Mouse (Mus musculus) limb, embryonic 10.5 days (tissue): ENCODE data around the gene Zbtb37. TPM values are rescaled to one million over a fixed set of nuclear protein-coding genes. Genes with fewer than 3 reads are reported as not detected.
"Not testable (repeated sequence)": the region's sequence is repeated elsewhere in the genome, so short reads cannot be mapped to it uniquely, and the experiment has no call there.

Experiments used
- DNase-seq: peaks from one replicate; pipeline ENCODE4 v3.0.0-alpha.2; 2017; ENCODE audit warnings: low spot score
- H3K27ac ChIP-seq: fragments of 300-500 bp; sonication (generic); 2 replicates; pipeline ENCODE4 v1.5.1; 2016; ENCODE audit warnings: mild to moderate bottlenecking
- H3K27me3 ChIP-seq: fragments of 300-500 bp; sonication (generic); 2 replicates; pipeline ENCODE4 v1.6.1; 2016; ENCODE audit warnings: low read depth, mild to moderate bottlenecking; ENCODE audit not compliant: poor library complexity, severe bottlenecking
- H3K36me3 ChIP-seq: fragments of 300-500 bp; sonication (generic); 2 replicates; pipeline ENCODE4 v1.6.1; 2016; ENCODE audit warnings: mild to moderate bottlenecking, moderate library complexity
- H3K4me1 ChIP-seq: fragments of 300-500 bp; sonication (generic); 2 replicates; pipeline ENCODE4 v1.6.1; 2016
- H3K4me3 ChIP-seq: fragments of 300-500 bp; sonication (generic); 2 replicates; pipeline ENCODE4 v1.5.1; 2016; ENCODE audit warnings: mild to moderate bottlenecking, moderate library complexity
- H3K9me3 ChIP-seq: fragments of 300-500 bp; sonication (generic); replicated peaks from 2 replicates; pipeline ENCODE4 v1.6.1; 2016; ENCODE audit warnings: mild to moderate bottlenecking
- whole genome bisulfite sequencing: fragments of 180-500 bp; shearing (Covaris S2); methylation state at CpG from one replicate; pipeline ENCODE4 v1.1.7; 2016; 5-methylcytosine and 5-hydroxymethylcytosine counted together
- polyA plus RNA-seq: library from polyadenylated mRNA; unstranded; fragments of >200 nt; fragmentation: Nextera tagmentation; extraction: Ambion mirVana; gene quantifications from 2 replicates; pipeline ENCODE4 v1.2.1, GENCODE M21; 2016

Zbtb37 gene
- polyA plus RNA-seq, 1 experiment from 2014 or later = 6.2 TPM

- Histone ChIP-seq H3K4me1 (no peaks in the 10 kb centered on the region), H3K4me3 (no peak overlapping the region), H3K36me3 (peaks cover 47% of the 10 kb centered on the region), H3K9me3 (no peaks in the 10 kb centered on the region), H3K27ac (no peak overlapping the region), H3K27me3 (no peaks in the 10 kb centered on the region)
- no peak for DNase-seq
- WGBS = 92% methylated on average over 5 of the region's 5 CpGs
Observed at GRCm38 (mm10) chr1:161025410-161026210, 9.0 kb downstream of the Zbtb37 start.

- H3K36me3 ChIP-seq = peaks cover 55% of the 10 kb centered on the region
- 95% methylated on average over 14 of the region's 14 CpGs for WGBS
Observed at GRCm38 (mm10) chr1:161020051-161020450, 14.6 kb downstream of the Zbtb37 start.

GRCm38 (mm10) chr1:161016378-161016777 is 18.3 kb downstream of the Zbtb37 start:
- Histone ChIP-seq H3K27me3 (no peaks in the 10 kb centered on the region), H3K4me3 (no peak overlapping the region), H3K36me3 (peaks cover 72% of the 10 kb centered on the region), H3K4me1 (no peaks in the 10 kb centered on the region), H3K9me3 (no peaks in the 10 kb centered on the region), H3K27ac (no peak overlapping the region)
- WGBS = 94% methylated on average over 2 of the region's 2 CpGs
- DNase-seq = no peak

More at GRCm38 (mm10) chr1:161020051-161020450, 14.6 kb downstream of the Zbtb37 start:
- DNase-seq = no peak
- Histone ChIP-seq H3K4me3 (no peak overlapping the region), H3K27ac (no peak overlapping the region), H3K27me3 (no peaks in the 10 kb centered on the region), H3K4me1 (no peaks in the 10 kb centered on the region), H3K9me3 (no peaks in the 10 kb centered on the region)

DNA sequence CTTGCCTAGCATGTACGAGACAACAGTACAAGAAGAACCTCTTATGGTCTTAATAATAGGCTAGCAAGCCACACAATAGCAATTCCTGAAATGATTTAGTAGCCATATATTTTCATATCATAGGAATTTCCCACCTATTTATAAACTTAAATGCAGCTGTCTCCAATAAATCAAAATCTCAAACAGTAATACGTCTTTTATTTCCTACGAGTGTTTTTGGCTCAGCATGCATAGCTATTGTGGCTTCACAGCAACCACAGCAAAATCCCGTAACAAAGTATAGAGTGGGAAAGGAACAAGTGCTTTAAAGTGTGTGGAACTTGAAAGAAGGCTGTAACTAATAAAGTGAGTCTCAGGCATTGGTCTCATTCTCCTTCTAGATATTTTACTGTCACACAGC is 24.2 kb downstream of the Zbtb37 start:
- Histone ChIP-seq H3K27me3 (no peaks in the 10 kb centered on the region), H3K4me1 (peaks cover 7% of the 10 kb centered on the region; the same call in 1 of the 2 replicates), H3K9me3 (no peaks in the 10 kb centered on the region), H3K4me3 (no peak overlapping the region), H3K36me3 (peaks cover 47% of the 10 kb centered on the region), H3K27ac (no peak overlapping the region)
- no peak for DNase-seq
- WGBS = 89% methylated on average over 4 of the region's 4 CpGs

DNA sequence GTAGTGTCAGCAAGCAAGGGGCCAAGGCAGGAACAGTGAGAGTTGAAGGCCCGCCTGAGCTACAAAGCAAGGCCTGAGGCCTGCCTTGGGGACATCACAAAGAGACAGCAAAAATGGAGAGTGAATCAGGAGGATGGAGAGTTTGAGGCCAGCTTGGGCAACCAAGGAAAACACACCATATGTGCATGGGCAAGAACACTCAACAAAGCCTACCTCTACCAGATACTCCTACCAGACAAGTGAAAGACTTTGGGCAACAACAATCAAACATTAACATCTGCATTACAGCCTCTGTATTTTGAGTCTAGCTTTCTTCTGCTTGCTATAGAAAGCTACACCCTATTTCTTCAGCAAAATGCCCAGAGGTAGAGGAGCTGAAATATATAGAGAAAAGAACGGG is 26.6 kb downstream of the Zbtb37 start:
- Histone ChIP-seq H3K27ac (no peak overlapping the region), H3K9me3 (no peaks in the 10 kb centered on the region), H3K36me3 (peaks cover 38% of the 10 kb centered on the region), H3K4me1 (peaks cover 14% of the 10 kb centered on the region), H3K27me3 (no peaks in the 10 kb centered on the region), H3K4me3 (no peak overlapping the region)
- no peak for DNase-seq
- WGBS = 93% methylated on average over 2 of the region's 2 CpGs

DNA sequence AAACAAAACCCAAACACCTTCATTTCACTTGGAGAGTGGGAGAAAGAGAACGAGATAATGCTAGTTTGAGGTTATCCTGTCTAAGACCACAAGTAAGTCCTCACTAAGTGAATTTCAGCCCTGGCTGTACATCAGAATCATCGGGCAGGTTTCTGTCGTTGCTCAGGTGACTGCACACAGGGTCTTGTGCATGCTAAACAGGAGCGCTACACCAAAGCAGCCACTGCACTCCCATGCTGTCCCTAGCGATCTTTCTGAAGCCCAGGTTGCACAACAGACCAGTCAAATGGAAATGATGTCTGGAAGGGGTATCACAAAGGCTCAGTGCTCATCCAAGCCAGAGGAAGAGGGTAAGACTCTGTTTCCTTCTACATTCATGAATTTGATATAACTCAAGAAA is 28.2 kb downstream of the Zbtb37 start:
- no peaks in the 10 kb centered on the region for H3K9me3 ChIP-seq
- peaks cover 28% of the 10 kb centered on the region for H3K36me3 ChIP-seq
- H3K4me1 ChIP-seq = peaks cover 14% of the 10 kb centered on the region
- no peak overlapping the region for H3K4me3 ChIP-seq
- whole genome bisulfite sequencing = 90% methylated on average over 5 of the region's 5 CpGs
- H3K27me3 ChIP-seq = no peaks in the 10 kb centered on the region
- H3K27ac ChIP-seq = no peak overlapping the region
- DNase-seq = no peak

DNA sequence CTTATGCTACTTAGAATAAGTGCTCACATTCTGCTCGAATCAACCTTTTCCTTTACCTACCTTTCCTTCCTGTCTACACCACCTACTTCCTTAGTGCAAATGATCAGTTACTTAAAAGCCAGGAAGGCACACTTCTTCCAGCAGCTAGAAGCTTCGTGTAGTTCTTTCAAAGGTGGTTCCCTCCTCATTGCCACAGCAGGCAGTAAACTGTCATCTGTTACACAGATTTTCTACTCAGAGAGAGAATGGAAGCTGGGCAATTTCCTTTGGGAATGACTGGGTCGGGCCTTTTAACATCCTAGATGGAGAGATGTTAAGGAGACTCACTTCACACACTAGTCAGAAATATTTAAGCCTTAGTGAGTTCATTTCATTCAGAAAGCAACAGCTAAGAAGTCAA is 29.1 kb downstream of the Zbtb37 start:
- Histone ChIP-seq H3K4me1 (peaks cover 14% of the 10 kb centered on the region), H3K4me3 (no peak overlapping the region), H3K27ac (no peak overlapping the region), H3K27me3 (no peaks in the 10 kb centered on the region), H3K36me3 (peaks cover 26% of the 10 kb centered on the region), H3K9me3 (no peaks in the 10 kb centered on the region)
- no peak for DNase-seq
- WGBS = 71% methylated on average over 3 of the region's 3 CpGs

GRCm38 (mm10) chr1:161004942-161005341 is 29.7 kb downstream of the Zbtb37 start:
- WGBS = 75% methylated on average over 4 of the region's 4 CpGs
- no peak for DNase-seq

DNA sequence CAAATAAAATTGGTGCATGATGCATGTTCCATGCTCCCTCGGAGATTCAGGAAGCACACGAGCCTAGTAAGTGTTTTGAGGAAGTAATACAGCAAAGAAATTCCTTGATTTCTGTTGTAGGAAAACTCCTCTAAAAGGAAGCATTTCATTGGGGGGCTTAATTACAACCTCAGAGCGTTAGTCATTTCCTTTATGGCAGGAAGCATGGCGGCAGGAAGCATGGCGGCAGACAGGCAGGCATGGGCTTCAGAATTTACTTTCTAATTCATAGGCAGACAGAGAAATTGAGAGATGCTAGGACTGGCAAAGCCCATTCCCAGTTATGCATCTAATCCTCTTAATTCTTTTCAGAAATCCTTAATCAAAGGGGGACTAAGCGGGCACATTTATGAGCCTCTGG is 40.8 kb downstream of the Zbtb37 start:
- no peaks in the 10 kb centered on the region for H3K36me3 ChIP-seq
- H3K27me3 ChIP-seq = no peaks in the 10 kb centered on the region
- WGBS = 86% methylated on average over 6 of the region's 6 CpGs
- H3K27ac ChIP-seq = no peak overlapping the region
- H3K4me1 ChIP-seq = no peaks in the 10 kb centered on the region
- DNase-seq = no peak
- no peaks in the 10 kb centered on the region for H3K9me3 ChIP-seq
- no peak overlapping the region for H3K4me3 ChIP-seq

More at GRCm38 (mm10) chr1:161004942-161005341, 29.7 kb downstream of the Zbtb37 start:
- Histone ChIP-seq H3K36me3 (peaks cover 26% of the 10 kb centered on the region), H3K4me1 (peaks cover 14% of the 10 kb centered on the region), H3K27me3 (no peaks in the 10 kb centered on the region), H3K4me3 (no peak overlapping the region), H3K27ac (no peak overlapping the region), H3K9me3 (no peaks in the 10 kb centered on the region)

GRCm38 (mm10) chr1:160989395-160989794 is 45.3 kb downstream of the Zbtb37 start:
- Histone ChIP-seq H3K27ac (no peak overlapping the region), H3K36me3 (no peaks in the 10 kb centered on the region), H3K9me3 (no peaks in the 10 kb centered on the region), H3K4me1 (peaks cover 5% of the 10 kb centered on the region), H3K27me3 (no peaks in the 10 kb centered on the region), H3K4me3 (no peak overlapping the region)
- WGBS = 86% methylated on average over 15 of the region's 15 CpGs
- DNase-seq = no peak

GRCm38 (mm10) chr1:160986881-160987635 is 47.6 kb downstream of the Zbtb37 start:
- Histone ChIP-seq H3K4me1 (peaks cover 5% of the 10 kb centered on the region), H3K36me3 (no peaks in the 10 kb centered on the region), H3K27me3 (no peaks in the 10 kb centered on the region), H3K27ac (no peak overlapping the region), H3K4me3 (no peak overlapping the region), H3K9me3 (no peaks in the 10 kb centered on the region)
- WGBS = 87% methylated on average over 17 of the region's 17 CpGs
- DNase-seq = no peak

DNA sequence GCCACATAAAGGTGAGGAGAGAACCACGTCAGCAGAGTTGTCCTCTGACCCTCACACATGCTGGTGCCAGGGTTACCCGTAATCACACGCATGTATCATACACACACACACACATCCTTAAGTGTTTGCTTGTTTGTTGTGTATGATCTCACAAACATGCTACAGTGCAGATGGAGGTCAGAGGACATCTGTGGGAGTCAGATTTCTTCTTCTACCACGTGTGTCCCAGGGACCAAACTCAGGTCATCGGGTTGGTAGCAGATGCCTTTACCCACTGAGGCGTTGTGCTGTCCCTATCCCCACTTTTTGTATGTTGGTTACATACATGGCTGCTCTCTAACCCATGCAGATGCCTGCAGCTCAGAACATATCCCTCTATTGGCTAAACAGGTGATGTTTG is 49.2 kb downstream of the Zbtb37 start:
- no peak overlapping the region for H3K4me3 ChIP-seq
- peaks cover 11% of the 10 kb centered on the region for H3K4me1 ChIP-seq
- DNase-seq = no peak
- H3K9me3 ChIP-seq = no peaks in the 10 kb centered on the region
- WGBS = 85% methylated on average over 6 of the region's 6 CpGs
- H3K27me3 ChIP-seq = no peaks in the 10 kb centered on the region
- H3K36me3 ChIP-seq = no peaks in the 10 kb centered on the region
- no peak overlapping the region for H3K27ac ChIP-seq

- not testable (repeated sequence) for H3K4me3 ChIP-seq, H3K9me3 ChIP-seq, H3K27ac ChIP-seq, H3K36me3 ChIP-seq, H3K27me3 ChIP-seq, DNase-seq
- WGBS = 75% methylated on average over 1 of the region's 1 CpGs
- peaks cover 11% of the 10 kb centered on the region for H3K4me1 ChIP-seq
Observed at GRCm38 (mm10) chr1:160984731-160985130, 49.9 kb downstream of the Zbtb37 start.
